9 mouse cellular contexts compared by ENCODE assay signal in the genomic region with DNA sequence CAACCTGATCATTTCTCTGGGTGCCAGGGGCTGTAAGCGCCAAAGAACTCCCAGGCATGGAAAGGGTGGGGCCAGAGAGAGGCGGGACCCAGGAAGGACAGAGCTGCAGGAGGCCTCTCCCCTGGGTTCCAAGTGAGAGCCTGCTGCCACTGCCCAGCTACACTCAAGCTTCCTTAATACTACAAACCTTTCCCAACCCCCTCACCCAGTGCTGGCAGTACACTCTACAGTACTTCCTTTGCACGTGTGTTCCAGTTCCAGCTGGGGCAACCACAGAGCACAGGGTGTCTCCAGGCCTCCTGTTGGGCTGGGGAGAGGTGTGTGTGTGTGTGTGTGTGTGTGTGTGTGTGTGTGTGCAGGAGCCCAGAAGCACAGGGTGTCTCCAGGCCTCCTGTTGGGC. TPM values are rescaled to one million over a fixed set of nuclear protein-coding genes. Genes with fewer than 3 reads are reported as not detected.
DNase-seq lines count a peak whose midpoint lies in the region; ATAC-seq lines count a peak whose summit lies in the region.
"Had no signal": no experiment of that assay in that cellular context is flagged by ENCODE, and none has a peak within 500 bp of the region (broad histone marks: within the 10 kb centered on the region; RNA-seq: fewer than 3 reads in every experiment).

No protein-coding gene starts in this region.

- ATAC-seq in embryonic facial prominence, embryonic 15.5 days (ENCODE audit: insufficient number of reproducible peaks, low FRiP score, low TSS enrichment, low read depth), result peak; percentile 32; the same call in 1 of the 2 replicates
- ATAC-seq in megakaryocyte-erythroid progenitor cell, adult 5-6 weeks (replicated peaks; ENCODE audit: low FRiP score, low TSS enrichment, poor library complexity, severe bottlenecking), result peak; percentile 18; the same call in 1 of the 2 replicates

- DNase-seq in adrenal gland, postnatal 14 days, result peak; percentile 74
- DNase-seq in adrenal gland, adult 8-10 months, result no peak
- peak; percentile 41 to 61 for DNase-seq in kidney, postnatal 36 days
- DNase-seq in urinary bladder, postnatal 10 days (ENCODE audit: low spot score), result no peak
- DNase-seq in layer of hippocampus, adult 9-11 months, result no peak
- no peak for DNase-seq in gastrocnemius, postnatal 4 days (ENCODE audit: low spot score in 2 of 2)

- no peaks in the 10 kb centered on the region for H3K27me3 ChIP-seq in embryonic facial prominence, embryonic 15.5 days

- H3K27ac ChIP-seq in embryonic facial prominence, embryonic 15.5 days (replicated peaks), result peak overlapping the region; percentile 58

- H3K9me3 ChIP-seq in embryonic facial prominence, embryonic 15.5 days (replicated peaks), result no peaks in the 10 kb centered on the region

- H3K36me3 ChIP-seq in embryonic facial prominence, embryonic 15.5 days, result no peaks in the 10 kb centered on the region

- 22% methylated on average over 3 of the region's 3 CpGs for WGBS in embryonic facial prominence, embryonic 15.5 days

- no peak overlapping the region for H3K4me2 ChIP-seq in embryonic facial prominence, embryonic 15.5 days (replicated peaks)

- H3K4me3 ChIP-seq in embryonic facial prominence, embryonic 15.5 days (replicated peaks), result no peak overlapping the region
- H3K4me3 ChIP-seq: myocyte had no signal

- no peak overlapping the region for H3K9ac ChIP-seq in embryonic facial prominence, embryonic 15.5 days

- H3K4me1 ChIP-seq in embryonic facial prominence, embryonic 15.5 days, result peaks cover 89% of the 10 kb centered on the region

RNA-seq across cellular contexts. Expression of gene Gse1, which starts 56.8 kb away (rescaled TPM):
- total RNA-seq in adrenal gland, postnatal 14 days (2021), result 29.9 and 33.9 TPM in 2 replicates
- 10 to 100 TPM; 30.7 to 64.5 (median 48.4) TPM for total RNA-seq in adrenal gland, adult 8-10 months (2022)
- 11.1 and 12.0 TPM in 2 replicates for polyA plus RNA-seq in embryonic facial prominence, embryonic 15.5 days (2015; fragmentation: Nextera tagmentation; extraction: Ambion mirVana)
- 80.6 and 84.3 TPM in 2 replicates for total RNA-seq in megakaryocyte-erythroid progenitor cell, adult 5-6 weeks (2014; fragmentation: Nextera tagmentation)
- 21.8 and 27.2 TPM in 2 replicates for total RNA-seq in megakaryocyte-erythroid progenitor cell, adult 5-6 weeks (2017)
- total RNA-seq in gastrocnemius, postnatal 4 days (2021), result 10 to 100 TPM; 45.9 to 48.7 TPM

Comparison
In these comparisons a context has a peak if more than half of its experiments do, and no peak if none do; other contexts are left out.
1. DNase-seq: peak in adrenal gland, postnatal 14 days (single experiment) and kidney, postnatal 36 days (2 of 2); none in adrenal gland, adult 8-10 months (single experiment), urinary bladder, postnatal 10 days (single experiment), layer of hippocampus, adult 9-11 months (single experiment) and gastrocnemius, postnatal 4 days (0 of 2).